Mouse (Mus musculus) embryonic facial prominence, embryonic 14.5 days (tissue): ENCODE data around the gene Pkd2. TPM values are rescaled to one million over a fixed set of nuclear protein-coding genes. Genes with fewer than 3 reads are reported as not detected.

Source experiments
- ATAC-seq: fragments of 200-750 bp; cut with Nextera tagmentation; 2 replicates; pipeline ENCODE4 v1.8.0; 2017; ENCODE audit warnings: low read depth, moderate number of reproducible peaks, moderate TSS enrichment
- DNase-seq: peaks from one replicate; pipeline ENCODE4 v3.0.0-alpha.2; 2015; ENCODE audit warnings: low spot score
- H3K27ac ChIP-seq: fragments of 300-500 bp; sonication (generic); replicated peaks from 2 replicates; pipeline ENCODE4 v1.5.1; 2014; ENCODE audit warnings: low read depth, mild to moderate bottlenecking, low read length, moderate library complexity
- H3K27me3 ChIP-seq: fragments of 300-500 bp; sonication (generic); replicated peaks from 2 replicates; pipeline ENCODE4 v1.6.1; 2014; ENCODE audit warnings: low read length; ENCODE audit not compliant: control insufficient read depth, insufficient read depth
- H3K36me3 ChIP-seq: fragments of 300-500 bp; sonication (generic); 2 replicates; pipeline ENCODE4 v1.6.1; 2014; ENCODE audit warnings: low read length, mixed read lengths; ENCODE audit not compliant: control insufficient read depth, insufficient read depth
- H3K4me1 ChIP-seq: fragments of 300-500 bp; sonication (generic); 2 replicates; pipeline ENCODE4 v1.6.1; 2014; ENCODE audit warnings: antibody characterized with exemption, low read length; ENCODE audit not compliant: control insufficient read depth, insufficient read depth
- H3K4me2 ChIP-seq: fragments of 300-500 bp; sonication (generic); 2 replicates; pipeline ENCODE4 v1.6.1; 2014; ENCODE audit warnings: low read depth, mild to moderate bottlenecking, low read length, moderate library complexity, mixed read lengths
- H3K4me3 ChIP-seq: fragments of 300-500 bp; sonication (generic); 2 replicates; pipeline ENCODE4 v1.5.1; 2014; ENCODE audit warnings: low read depth, mild to moderate bottlenecking, low read length
- H3K9ac ChIP-seq: fragments of 300-500 bp; sonication (generic); 2 replicates; pipeline ENCODE4 v1.6.1; 2014; ENCODE audit warnings: low read depth, mild to moderate bottlenecking, low read length, moderate library complexity, mixed read lengths
- H3K9me3 ChIP-seq: fragments of 300-500 bp; sonication (generic); 2 replicates; pipeline ENCODE4 v1.6.1; 2016; ENCODE audit warnings: low read length; ENCODE audit not compliant: control insufficient read depth
- WGBS: fragments of 180-500 bp; shearing (Covaris S2); extraction: QIAGEN DNeasy Blood & Tissue Kit; methylation state at CpG from one replicate; pipeline ENCODE4 v1.1.7; 2014; 5-methylcytosine and 5-hydroxymethylcytosine counted together
- polyA plus RNA-seq: library from polyadenylated mRNA; unstranded; fragments of >200 nt; fragmentation: Nextera tagmentation; extraction: Ambion mirVana; gene quantifications from 2 replicates; pipeline ENCODE4 v1.2.1, GENCODE M21; 2014

Pkd2 gene
- polyA plus RNA-seq, 1 experiment from 2014 or later: 27.6 TPM

DNA sequence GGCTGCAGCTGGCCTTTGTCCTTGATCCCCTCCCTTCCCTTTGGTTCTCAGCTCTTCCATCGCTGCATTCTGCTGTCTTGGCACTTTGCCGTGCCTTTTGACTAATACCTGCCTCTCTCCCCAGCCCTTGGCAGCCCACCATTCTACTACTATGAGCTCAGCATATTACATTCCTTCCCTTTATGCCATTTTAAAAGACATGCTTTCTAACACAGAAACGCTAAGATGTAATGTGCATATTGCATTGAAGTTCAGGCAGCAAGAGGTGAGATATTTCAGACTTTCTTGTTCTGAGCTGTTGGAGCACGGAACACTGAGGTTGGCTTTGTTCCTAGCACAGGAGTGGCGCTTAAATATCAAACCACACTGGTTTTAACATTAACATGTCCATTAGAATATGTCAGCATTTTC, 11.7 kb downstream of the Pkd2 start:
- no peaks in the 10 kb centered on the region for H3K9me3 ChIP-seq
- 0 out of 2 replicates have a peak, but pooled peaks have one; percentile 12 for ATAC-seq
- no peak overlapping the region for H3K9ac ChIP-seq
- no peak overlapping the region for H3K4me3 ChIP-seq
- no peak overlapping the region for H3K27ac ChIP-seq
- H3K27me3 ChIP-seq: no peaks in the 10 kb centered on the region
- WGBS: 87% methylated on average over 5 of the region's 5 CpGs
- DNase-seq: peak; percentile 29
- H3K4me2 ChIP-seq: no peak overlapping the region
- peaks cover 57% of the 10 kb centered on the region for H3K36me3 ChIP-seq
- H3K4me1 ChIP-seq: no peaks in the 10 kb centered on the region

GRCm38 (mm10) chr5:104472371-104472770, 13.1 kb downstream of the Pkd2 start:
- WGBS: 94% methylated on average over 8 of the region's 8 CpGs
- H3K36me3 ChIP-seq: peaks cover 51% of the 10 kb centered on the region
- no peak for DNase-seq

GRCm38 (mm10) chr5:104480367-104480766, 21.1 kb downstream of the Pkd2 start:
- H3K36me3 ChIP-seq: peaks cover 77% of the 10 kb centered on the region
- ATAC-seq (no peak), DNase-seq (no peak)
- H3K9ac ChIP-seq: no peak overlapping the region
- H3K4me1 ChIP-seq: no peaks in the 10 kb centered on the region
- H3K27ac ChIP-seq: no peak overlapping the region
- no peaks in the 10 kb centered on the region for H3K9me3 ChIP-seq
- no peaks in the 10 kb centered on the region for H3K27me3 ChIP-seq
- no peak overlapping the region for H3K4me3 ChIP-seq
- no peak overlapping the region for H3K4me2 ChIP-seq
- WGBS: 91% methylated on average over 7 of the region's 7 CpGs

More at GRCm38 (mm10) chr5:104472371-104472770, 13.1 kb downstream of the Pkd2 start:
- no peak overlapping the region for H3K27ac ChIP-seq
- no peak overlapping the region for H3K4me2 ChIP-seq
- ATAC-seq: no peak
- no peaks in the 10 kb centered on the region for H3K9me3 ChIP-seq
- H3K4me1 ChIP-seq: no peaks in the 10 kb centered on the region
- H3K27me3 ChIP-seq: no peaks in the 10 kb centered on the region
- H3K4me3 ChIP-seq: no peak overlapping the region
- no peak overlapping the region for H3K9ac ChIP-seq

- DNase-seq: no peak
- Histone ChIP-seq H3K4me2 (no peak overlapping the region), H3K9me3 (no peaks in the 10 kb centered on the region), H3K9ac (no peak overlapping the region), H3K4me1 (no peaks in the 10 kb centered on the region), H3K27me3 (no peaks in the 10 kb centered on the region), H3K4me3 (no peak overlapping the region), H3K36me3 (peaks cover 87% of the 10 kb centered on the region), H3K27ac (no peak overlapping the region)
- WGBS: 80% methylated on average over 8 of the region's 8 CpGs
- ATAC-seq: no peak
Measured at GRCm38 (mm10) chr5:104482856-104483255, 23.6 kb downstream of the Pkd2 start.

- H3K36me3 ChIP-seq: peaks cover 92% of the 10 kb centered on the region
- H3K9ac ChIP-seq: no peak overlapping the region
- no peaks in the 10 kb centered on the region for H3K9me3 ChIP-seq
- 61% methylated on average over 5 of the region's 5 CpGs for WGBS
- H3K27me3 ChIP-seq: no peaks in the 10 kb centered on the region
- ATAC-seq (peak; percentile 12; the same call in 1 of the 2 replicates), DNase-seq (peak; percentile 19)
- no peak overlapping the region for H3K27ac ChIP-seq
- H3K4me2 ChIP-seq: no peak overlapping the region
- H3K4me3 ChIP-seq: no peak overlapping the region
- no peaks in the 10 kb centered on the region for H3K4me1 ChIP-seq
Measured at GRCm38 (mm10) chr5:104491561-104491960, 32.3 kb downstream of the Pkd2 start.

DNA sequence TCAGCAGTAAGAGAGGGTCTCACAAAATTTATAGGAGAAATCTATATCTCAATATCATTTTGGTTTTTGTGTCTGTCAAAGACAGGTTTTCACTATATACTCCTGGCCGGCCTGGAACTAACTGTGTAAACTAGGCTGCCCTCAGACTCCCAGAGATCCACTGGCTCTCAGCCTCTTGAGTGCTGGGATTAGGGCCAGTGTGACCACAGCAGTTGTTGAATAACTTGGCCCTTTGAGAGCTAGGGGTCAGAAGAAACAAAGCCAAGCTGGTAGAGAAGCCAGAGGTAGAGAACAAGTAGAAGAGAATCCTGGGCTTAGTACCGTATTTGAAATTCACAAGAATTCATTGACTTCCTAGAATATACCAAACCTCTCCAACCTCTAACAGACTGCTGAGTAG, 45.6 kb downstream of the Pkd2 start:
- ATAC-seq: no peak
- Histone ChIP-seq H3K27me3 (no peaks in the 10 kb centered on the region), H3K4me1 (peaks cover 7% of the 10 kb centered on the region), H3K27ac (no peak overlapping the region), H3K36me3 (peaks cover 44% of the 10 kb centered on the region), H3K4me3 (no peak overlapping the region), H3K9ac (no peak overlapping the region), H3K9me3 (no peaks in the 10 kb centered on the region), H3K4me2 (no peak overlapping the region)
- 92% methylated on average over 2 of the region's 2 CpGs for WGBS
- no peak for DNase-seq

DNA sequence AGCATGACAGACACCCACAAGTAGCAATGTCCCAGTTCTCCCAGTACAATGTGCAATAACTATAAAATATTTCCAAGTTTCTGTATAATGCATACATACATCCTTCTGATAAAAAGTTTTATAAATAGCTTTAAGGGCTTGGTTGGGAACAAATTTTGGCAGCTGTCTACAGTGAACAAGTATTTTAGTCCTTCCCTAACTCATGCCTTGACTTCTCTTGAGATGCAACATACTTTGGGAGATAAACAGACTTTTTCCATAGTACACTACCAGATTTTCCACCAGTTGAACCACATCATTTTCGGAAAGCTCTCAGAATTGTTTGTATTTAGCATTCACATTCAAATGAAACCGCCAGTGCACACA, 48.6 kb downstream of the Pkd2 start:
- Histone ChIP-seq H3K27ac (peak overlapping the region; percentile 2; the same call in 1 of the 2 replicates), H3K4me2 (peak overlapping the region; percentile 72), H3K4me1 (peaks cover 7% of the 10 kb centered on the region), H3K9me3 (peaks cover 2% of the 10 kb centered on the region; the same call in 1 of the 2 replicates), H3K27me3 (no peaks in the 10 kb centered on the region), H3K4me3 (peak overlapping the region; percentile 94), H3K36me3 (peaks cover 24% of the 10 kb centered on the region), H3K9ac (peak overlapping the region; percentile 94; the same call in 1 of the 2 replicates)
- DNase-seq (no peak), ATAC-seq (peak; percentile 35; the same call in 1 of the 2 replicates)
- 0% methylated on average over 2 of the region's 2 CpGs for WGBS

DNA sequence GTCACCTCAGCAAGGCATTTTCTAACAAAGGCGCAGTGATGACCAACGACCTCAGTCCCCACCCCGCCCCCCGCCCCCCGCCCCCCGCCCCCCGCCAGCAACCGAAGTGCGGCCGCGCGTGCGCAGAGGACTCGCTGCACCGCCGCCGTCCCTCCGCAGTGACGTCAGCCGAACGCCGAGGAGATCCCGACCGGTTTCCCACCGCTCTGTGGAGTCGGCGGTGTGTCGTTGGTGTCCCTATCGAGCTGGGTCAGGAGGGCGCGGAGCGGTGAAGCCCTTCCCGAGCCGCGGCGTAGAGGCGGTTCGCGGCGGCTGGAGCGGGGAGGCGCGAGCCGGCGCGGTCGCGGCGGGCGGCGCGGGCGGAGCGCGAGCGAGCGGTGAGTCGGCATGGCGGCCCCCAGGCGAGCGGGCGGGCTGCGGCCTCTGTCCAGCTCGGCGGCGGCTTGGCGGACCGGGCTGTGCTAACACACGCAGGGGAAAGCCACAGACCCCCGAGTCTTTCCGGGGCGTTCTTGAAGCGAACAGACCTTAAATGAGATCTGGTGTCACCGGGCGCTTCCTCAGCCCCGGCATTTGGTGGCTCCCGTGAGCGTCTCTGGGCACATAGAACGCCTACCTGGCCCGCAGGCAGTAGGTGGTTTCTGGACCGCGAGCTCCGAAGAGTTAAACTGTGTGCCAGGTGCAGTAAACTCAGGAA, 49.1 kb downstream of the Pkd2 start, which contains the start of gene BC005561:
Gene BC005561 (plus strand): TSS at position 158 of the 697 bp plus-strand sequence.
- Histone ChIP-seq H3K27me3 (no peaks in the 10 kb centered on the region), H3K27ac (peak within 1 kb of the TSS; percentile 88), H3K4me1 (peaks cover 7% of the 10 kb centered on the region), H3K36me3 (peaks cover 24% of the 10 kb centered on the region), H3K4me3 (peak within 1 kb of the TSS; percentile 94), H3K4me2 (peak within 1 kb of the TSS; percentile 72), H3K9ac (peak within 1 kb of the TSS; percentile 94), H3K9me3 (peaks cover 7% of the 10 kb centered on the region; the same call in 1 of the 2 replicates)
- DNase-seq (peak; percentile 93), ATAC-seq (peak; percentile 93)
- 0% methylated on average over 33 of the region's 83 CpGs for WGBS

GRCm38 (mm10) chr5:104511211-104511610, 52.0 kb downstream of the Pkd2 start:
- Histone ChIP-seq H3K4me3 (no peak overlapping the region), H3K27ac (no peak overlapping the region), H3K4me1 (peaks cover 7% of the 10 kb centered on the region), H3K4me2 (no peak overlapping the region), H3K27me3 (no peaks in the 10 kb centered on the region), H3K9me3 (peaks cover 28% of the 10 kb centered on the region), H3K9ac (no peak overlapping the region), H3K36me3 (peaks cover 29% of the 10 kb centered on the region; the same call in 1 of the 2 replicates)
- WGBS: 94% methylated on average over 3 of the region's 3 CpGs
- no peak for DNase-seq
- ATAC-seq: no peak
